Mouse (Mus musculus) kidney, adult 2 months (tissue): Measurements from ENCODE around the gene Arhgap44.

ENCODE experiments used
- CTCF ChIP-seq: fragments of 200-500 bp; conservative IDR thresholded peaks from 2 replicates; pipeline ENCODE4 v1.5.1; 2011; ENCODE audit warnings: low read depth, mild to moderate bottlenecking, control low read depth, low read length, moderate library complexity, mixed read lengths; ENCODE audit not compliant: insufficient read depth, insufficient read length
- POLR2A ChIP-seq: fragments of 200-500 bp; IDR thresholded peaks from one replicate; pipeline ENCODE4 v1.6.1; 2011; ENCODE audit warnings: low read depth, low read length, control low read depth

- no peak for TF ChIP-seq CTCF
- no peak for TF ChIP-seq POLR2A
Measured at GRCm38 (mm10) chr11:64971471-64971988, 191.2 kb downstream of the Arhgap44 start.
